Comparison of ENCODE assay signal across 10 mouse cellular contexts in the genomic region with DNA sequence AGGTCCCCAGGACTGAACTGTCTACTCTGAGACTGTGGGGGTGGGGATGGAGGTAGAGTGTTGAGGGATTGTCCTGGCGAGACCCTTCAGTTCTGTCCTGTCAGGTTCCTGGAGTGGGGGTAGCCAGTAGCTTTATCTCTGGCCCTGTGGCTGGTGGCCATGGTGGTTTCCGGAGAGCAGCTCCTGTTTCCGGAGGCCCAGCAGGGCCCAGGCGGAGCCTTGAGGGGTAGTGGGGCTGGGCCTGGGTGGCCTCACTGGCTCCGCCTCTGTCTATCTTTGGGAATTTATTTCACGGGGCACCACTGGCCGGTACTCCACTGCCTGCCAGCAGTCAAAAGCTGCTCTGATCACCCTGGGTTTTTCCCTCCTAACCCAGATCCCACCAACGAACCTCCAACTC. TPM values are rescaled to one million over a fixed set of nuclear protein-coding genes. Genes with fewer than 3 reads are reported as not detected.
DNase-seq lines count a peak whose midpoint lies in the region; ATAC-seq and TF ChIP-seq lines count a peak whose summit lies in the region.
"Had no signal": no experiment of that assay in that cellular context is flagged by ENCODE, and none has a peak within 500 bp of the region (broad histone marks: within the 10 kb centered on the region; RNA-seq: fewer than 3 reads in every experiment).

A gene (plus strand): TSS at position 333 of the 400 bp plus-strand sequence.

- H3K27ac ChIP-seq in lung, postnatal 0 days (ENCODE audit: low read length): no peak within 1 kb of the TSS
- H3K27ac ChIP-seq in embryonic facial prominence, embryonic 11.5 days (replicated peaks; ENCODE audit: low read depth, low read length): no peak within 1 kb of the TSS
- no peak within 1 kb of the TSS for H3K27ac ChIP-seq in kidney, embryonic 14.5 days (ENCODE audit: low read depth, low read length)
- H3K27ac ChIP-seq: forebrain, embryonic 13.5 days; limb, embryonic 12.5 days had no signal

- no peak within 1 kb of the TSS for H3K4me2 ChIP-seq in lung, postnatal 0 days (replicated peaks; ENCODE audit: low read depth, low read length)
- H3K4me2 ChIP-seq in embryonic facial prominence, embryonic 11.5 days (ENCODE audit: low read depth, low read length): no peak within 1 kb of the TSS
- no peak within 1 kb of the TSS for H3K4me2 ChIP-seq in kidney, embryonic 14.5 days (replicated peaks; ENCODE audit: low read depth, low read length)
- H3K4me2 ChIP-seq: forebrain, embryonic 13.5 days; limb, embryonic 12.5 days had no signal

- DNase-seq in lung, postnatal 0 days (ENCODE audit: low spot score): no peak
- no peak for DNase-seq in lung, postnatal 25 days (ENCODE audit: low spot score)
- DNase-seq in embryonic facial prominence, embryonic 11.5 days (ENCODE audit: low spot score): no peak
- DNase-seq in testis, postnatal 10 days (ENCODE audit: low spot score): no peak
- no peak for DNase-seq in frontal cortex, postnatal 25 days (ENCODE audit: low spot score in 2 of 2)

- TF ChIP-seq EP300 in lung, postnatal 0 days (IDR thresholded peaks at IDR 0.05): no peak

- TF ChIP-seq CTCF in lung, postnatal 0 days (IDR thresholded peaks at IDR 0.05): peak; percentile 29; the same call in 1 of the 2 replicates

- H3K4me3 ChIP-seq in lung, postnatal 0 days (ENCODE audit: low read depth, low read length): no peak within 1 kb of the TSS
- H3K4me3 ChIP-seq in embryonic facial prominence, embryonic 11.5 days (ENCODE audit: low read depth, low read length): no peak within 1 kb of the TSS
- H3K4me3 ChIP-seq in kidney, embryonic 14.5 days (ENCODE audit: low read length): no peak within 1 kb of the TSS
- H3K4me3 ChIP-seq: forebrain, embryonic 13.5 days; limb, embryonic 12.5 days had no signal

- H3K9me3 ChIP-seq in lung, postnatal 0 days (ENCODE audit: low read length): no peaks in the 10 kb centered on the region
- H3K9me3 ChIP-seq in embryonic facial prominence, embryonic 11.5 days (replicated peaks; ENCODE audit: control insufficient read depth, low read length): no peaks in the 10 kb centered on the region
- H3K9me3 ChIP-seq in kidney, embryonic 14.5 days (ENCODE audit: control insufficient read depth, low read length): no peaks in the 10 kb centered on the region
- H3K9me3 ChIP-seq: forebrain, embryonic 13.5 days; limb, embryonic 12.5 days had no signal

- no peak within 1 kb of the TSS for H3K9ac ChIP-seq in lung, postnatal 0 days (replicated peaks; ENCODE audit: low read depth)
- H3K9ac ChIP-seq in embryonic facial prominence, embryonic 11.5 days (replicated peaks; ENCODE audit: low read length): no peak within 1 kb of the TSS
- H3K9ac ChIP-seq in kidney, embryonic 14.5 days (ENCODE audit: low read depth, low read length): no peak within 1 kb of the TSS
- H3K9ac ChIP-seq: forebrain, embryonic 13.5 days; limb, embryonic 12.5 days had no signal

- 26% methylated on average over 8 of the region's 8 CpGs for WGBS in lung, postnatal 0 days
- 40% methylated on average over 8 of the region's 8 CpGs for WGBS in embryonic facial prominence, embryonic 11.5 days
- WGBS in kidney, embryonic 14.5 days: 34% methylated on average over 8 of the region's 8 CpGs

- ATAC-seq in lung, postnatal 0 days: peak; percentile 64
- ATAC-seq in embryonic facial prominence, embryonic 11.5 days (replicated peaks; ENCODE audit: insufficient number of reproducible peaks, low FRiP score, low TSS enrichment, low read depth): 0 out of 2 replicates have a peak, but pooled peaks have one; percentile 10
- 0 out of 2 replicates have a peak, but pooled peaks have one; percentile 17 for ATAC-seq in kidney, embryonic 14.5 days (ENCODE audit: low FRiP score, low TSS enrichment)
- peak; percentile 82 for ATAC-seq in megakaryocyte progenitor cell, adult 5-6 weeks (replicated peaks; ENCODE audit: poor library complexity)
- no peak for ATAC-seq in erythroblast, adult 5-6 weeks (replicated peaks; ENCODE audit: low FRiP score, poor library complexity, severe bottlenecking)
- ATAC-seq: forebrain, embryonic 13.5 days had no signal

- no peaks in the 10 kb centered on the region for H3K27me3 ChIP-seq in lung, postnatal 0 days (replicated peaks; ENCODE audit: insufficient read depth, low read length)
- no peaks in the 10 kb centered on the region for H3K27me3 ChIP-seq in embryonic facial prominence, embryonic 11.5 days (ENCODE audit: control insufficient read depth, insufficient read depth, low read length)
- no peaks in the 10 kb centered on the region for H3K27me3 ChIP-seq in kidney, embryonic 14.5 days (ENCODE audit: control insufficient read depth, insufficient read depth, low read length)
- H3K27me3 ChIP-seq: forebrain, embryonic 13.5 days; limb, embryonic 12.5 days had no signal

- peaks cover 6% of the 10 kb centered on the region; the same call in 1 of the 2 replicates for H3K4me1 ChIP-seq in lung, postnatal 0 days (ENCODE audit: insufficient read depth, low read depth, low read length)
- H3K4me1 ChIP-seq in embryonic facial prominence, embryonic 11.5 days (ENCODE audit: control insufficient read depth, insufficient read depth, low read length): no peaks in the 10 kb centered on the region
- peaks cover 9% of the 10 kb centered on the region; the same call in 1 of the 2 replicates for H3K4me1 ChIP-seq in kidney, embryonic 14.5 days (ENCODE audit: control insufficient read depth, insufficient read depth, low read length)
- H3K4me1 ChIP-seq: forebrain, embryonic 13.5 days had no signal

- no peaks in the 10 kb centered on the region for H3K36me3 ChIP-seq in lung, postnatal 0 days (ENCODE audit: insufficient read depth, low read length)
- H3K36me3 ChIP-seq in embryonic facial prominence, embryonic 11.5 days (replicated peaks; ENCODE audit: control insufficient read depth, insufficient read depth, low read depth, low read length): no peaks in the 10 kb centered on the region
- H3K36me3 ChIP-seq in kidney, embryonic 14.5 days (ENCODE audit: control insufficient read depth, insufficient read depth, low read length): no peaks in the 10 kb centered on the region
- H3K36me3 ChIP-seq: limb, embryonic 12.5 days had no signal

RNA-seq across cellular contexts. Expression of the gene that starts here (rescaled TPM):
- 1.9 and 2.1 TPM in 2 replicates for polyA plus RNA-seq in lung, postnatal 0 days (2015; fragmentation: Nextera tagmentation; extraction: Ambion mirVana)
- polyA plus RNA-seq in embryonic facial prominence, embryonic 11.5 days (2014; fragmentation: Nextera tagmentation; extraction: Ambion mirVana): 1.2 and 1.3 TPM in 2 replicates
- polyA plus RNA-seq in kidney, embryonic 14.5 days (2014; fragmentation: Nextera tagmentation; extraction: Ambion mirVana): 0.61 and 0.76 TPM in 2 replicates
- total RNA-seq in megakaryocyte progenitor cell, adult 5-6 weeks (2015): 6.8 and 9.3 TPM in 2 replicates
- 3.8 and 5.2 TPM in 2 replicates for total RNA-seq in megakaryocyte progenitor cell, adult 5-6 weeks (2017)
- 0.58 and 1.5 TPM in 2 replicates for total RNA-seq in erythroblast, adult 5-6 weeks (2015; ENCODE audit: low replicate concordance)
- 1.5 and 3.2 TPM in 2 replicates for total RNA-seq in erythroblast, adult 5-6 weeks (2017; ENCODE audit: low replicate concordance)

Comparison
In these comparisons a context has a peak if more than half of its experiments do, and no peak if none do; other contexts are left out.
1. Peak in ATAC-seq in kidney, embryonic 14.5 days; RNA of the gene not detected or under 1 TPM.